Mouse (Mus musculus): Measurements from ENCODE around the gene Ap1b1.

- TF ChIP-seq CTCF (IDR thresholded peaks at IDR 0.05; ENCODE audit: low read depth) (no peak), EP300 (IDR thresholded peaks at IDR 0.05; ENCODE audit: low read depth) (no peak)
These were observed 38.8 kb upstream of the Ap1b1 start, which contains the start of gene Nefh for GRCm38 (mm10) chr11:4947813-4948174.
